Mouse (Mus musculus) layer of hippocampus, adult 9-10 months (tissue): ENCODE results near the gene Wfdc11.
"Not testable (repeated sequence)": the region's sequence is repeated elsewhere in the genome, so short reads cannot be mapped to it uniquely, and the experiment has no call there.

Experiments used
- DNase-seq: peaks from one replicate; pipeline ENCODE4 v3.0.0; 2022; ENCODE audit warnings: low spot score

The Wfdc11 gene

GRCm38 (mm10) chr2:164638696-164639095 is 35.2 kb downstream of the Wfdc11 start, which contains the start of gene Wfdc16:
Gene Wfdc16 (minus strand): TSS chr2:164638796.
- DNase-seq, result no peak

GRCm38 (mm10) chr2:164635266-164635665 is 38.6 kb downstream of the Wfdc11 start:
- DNase-seq, result no peak

GRCm38 (mm10) chr2:164621775-164622174 is 52.1 kb downstream of the Wfdc11 start:
- DNase-seq, result no peak

- DNase-seq, result no peak
These were observed 54.8 kb downstream of the Wfdc11 start for GRCm38 (mm10) chr2:164619050-164619449.

GRCm38 (mm10) chr2:164615386-164615785 is 58.5 kb downstream of the Wfdc11 start:
- DNase-seq, result no peak

- DNase-seq, result not testable (repeated sequence)
These were observed 60.4 kb downstream of the Wfdc11 start, which contains the start of the genes Wfdc6b and Wfdc8 for GRCm38 (mm10) chr2:164613471-164613870. Gene Wfdc6b (plus strand): TSS chr2:164613522. Gene Wfdc8 (minus strand): TSS chr2:164613626.
